Mouse (Mus musculus): ENCODE results near the gene Homer2.

Gene Homer2

DNA sequence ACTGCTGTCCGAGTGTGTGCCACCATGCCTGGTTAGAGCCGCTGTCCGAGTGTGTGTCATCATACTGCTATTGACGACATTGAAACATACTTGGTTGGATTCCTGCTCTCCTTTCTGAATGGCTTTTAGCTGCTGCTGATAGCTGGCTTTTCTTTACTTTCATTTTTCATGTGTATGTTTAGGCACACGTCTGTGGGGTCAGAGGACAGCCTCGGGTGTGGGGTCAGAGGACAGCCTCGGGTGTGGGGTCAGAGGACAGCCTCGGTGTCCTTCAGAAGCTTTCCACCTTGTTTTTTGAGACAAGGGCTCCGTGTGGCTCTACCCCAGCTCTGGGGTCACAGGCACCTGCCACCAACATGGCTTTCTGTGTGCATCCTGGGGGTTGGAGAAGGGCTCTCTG, 114.6 kb downstream of the Homer2 start:
- no peak for DNase-seq (ENCODE audit: low spot score in 2 of 2)

DNA sequence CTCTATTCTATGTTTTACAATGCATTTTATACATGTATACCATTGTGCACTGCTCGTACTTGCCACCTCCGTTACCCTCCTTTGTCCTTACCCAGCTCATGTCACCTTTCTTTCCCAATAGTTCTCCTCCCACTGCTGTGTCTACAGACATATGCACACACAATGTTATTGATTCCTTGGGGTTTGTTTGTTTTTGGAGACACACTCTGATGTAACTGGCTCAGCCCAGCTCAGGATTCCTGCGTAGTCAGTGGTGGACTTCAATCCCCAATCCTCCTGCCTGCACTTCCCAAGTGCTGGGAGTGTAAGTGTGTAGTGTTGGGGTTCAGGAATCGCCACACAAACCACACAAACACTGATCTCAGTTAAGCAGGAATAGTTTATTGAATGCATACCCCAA, 120.1 kb downstream of the Homer2 start:
- no peak for DNase-seq (ENCODE audit: low spot score in 2 of 2)

DNA sequence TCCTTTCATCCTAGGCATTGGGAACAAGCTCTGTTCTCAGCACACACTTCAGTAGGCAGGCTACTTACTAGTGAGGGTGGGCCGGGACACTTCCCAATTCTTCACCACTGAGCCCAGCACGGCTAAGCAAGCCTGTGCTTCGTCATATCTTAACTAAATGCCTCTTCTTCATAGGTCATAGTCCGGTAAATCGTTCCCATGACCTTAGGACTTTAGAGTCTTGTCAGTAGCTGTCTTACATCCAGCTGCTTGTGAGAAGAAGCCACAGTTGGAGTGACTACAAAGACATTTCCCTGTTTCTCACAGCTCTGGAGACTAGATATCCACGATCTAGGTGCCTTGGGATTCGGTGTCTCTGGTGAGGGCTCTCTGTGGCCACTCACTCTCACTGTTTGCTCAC, 122.0 kb downstream of the Homer2 start:
- DNase-seq (ENCODE audit: low spot score in 2 of 2), result no peak

DNA sequence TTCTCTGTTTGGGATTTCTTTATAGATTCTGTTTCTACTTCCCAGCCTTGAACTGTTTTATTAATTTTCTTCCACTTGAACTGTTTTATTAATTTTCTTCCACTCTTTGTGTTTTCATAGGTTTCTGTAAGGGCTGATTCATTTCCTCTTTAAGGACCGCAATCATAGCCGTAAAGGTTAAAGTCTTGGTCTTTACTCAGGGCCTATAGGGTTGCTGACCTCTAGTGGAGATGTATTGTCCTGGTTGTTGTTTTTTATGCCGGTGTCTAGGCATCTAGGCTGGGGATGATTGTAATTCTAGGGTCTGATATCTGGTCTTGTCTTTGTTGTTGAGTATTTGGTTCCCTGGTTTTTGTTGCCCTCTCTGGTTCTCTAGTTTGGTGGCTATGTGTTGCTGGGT, 123.8 kb downstream of the Homer2 start:
- no peak for DNase-seq (ENCODE audit: low spot score in 2 of 2)

DNA sequence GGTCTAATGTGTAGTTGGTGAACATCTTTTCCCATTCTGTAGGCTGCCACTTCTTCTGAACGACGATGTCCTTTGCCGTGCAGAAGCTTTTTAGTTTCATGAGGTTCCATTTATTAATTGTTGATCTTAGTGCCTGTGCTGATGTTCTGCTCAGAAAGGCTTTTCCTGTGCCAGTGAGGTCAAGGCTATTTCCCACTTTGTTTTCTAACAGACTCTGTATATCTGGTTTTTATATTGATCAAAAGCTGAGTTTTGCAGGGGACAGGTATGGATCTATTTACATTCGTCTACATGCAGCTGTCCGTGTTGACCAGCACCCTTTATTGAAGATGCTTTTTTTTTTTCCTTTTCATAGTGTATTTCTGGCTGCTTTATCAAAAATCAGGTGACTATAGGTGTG, 128.0 kb downstream of the Homer2 start:
- DNase-seq (ENCODE audit: low spot score in 2 of 2), result no peak

DNA sequence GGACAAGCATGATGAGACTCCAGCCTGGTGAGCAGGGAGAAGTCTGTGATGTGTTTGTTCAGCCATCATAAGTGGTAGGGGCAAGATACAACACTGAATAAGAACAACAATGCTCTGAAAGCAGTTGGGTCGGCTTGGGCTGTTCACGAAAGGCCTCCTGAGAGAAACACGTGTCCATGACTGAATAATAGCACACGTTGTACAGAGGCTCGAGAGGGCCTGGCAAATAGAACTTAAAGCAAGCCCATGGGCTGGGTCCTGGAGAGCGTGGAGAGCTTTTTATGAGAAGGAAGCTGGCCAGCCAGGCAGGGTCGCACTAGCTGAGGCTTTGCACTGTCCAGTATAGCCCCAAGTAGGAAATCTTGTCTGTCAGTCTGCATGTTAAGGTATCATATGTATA, 128.9 kb downstream of the Homer2 start:
- DNase-seq (ENCODE audit: low spot score in 2 of 2), result no peak

DNA sequence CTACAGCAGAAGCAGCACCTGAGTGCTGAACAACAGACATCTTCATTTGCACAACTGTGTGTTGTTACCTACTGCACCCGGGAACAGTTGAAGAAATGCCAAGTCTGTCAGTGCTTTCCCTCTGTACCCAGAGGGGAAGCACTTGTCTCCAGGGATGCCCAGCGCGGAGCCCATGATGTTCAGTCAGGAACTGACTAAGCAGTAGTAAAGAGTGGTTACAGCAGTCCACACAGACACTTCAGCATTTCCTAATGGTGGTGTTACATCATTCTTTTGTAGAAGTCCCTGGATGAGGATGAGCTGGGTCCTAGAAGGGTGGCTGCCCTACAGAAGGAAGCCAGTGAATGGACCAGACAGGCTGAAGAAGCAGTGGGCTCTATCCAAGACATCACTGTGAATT, 129.5 kb downstream of the Homer2 start:
- DNase-seq (ENCODE audit: low spot score in 2 of 2), result no peak

DNA sequence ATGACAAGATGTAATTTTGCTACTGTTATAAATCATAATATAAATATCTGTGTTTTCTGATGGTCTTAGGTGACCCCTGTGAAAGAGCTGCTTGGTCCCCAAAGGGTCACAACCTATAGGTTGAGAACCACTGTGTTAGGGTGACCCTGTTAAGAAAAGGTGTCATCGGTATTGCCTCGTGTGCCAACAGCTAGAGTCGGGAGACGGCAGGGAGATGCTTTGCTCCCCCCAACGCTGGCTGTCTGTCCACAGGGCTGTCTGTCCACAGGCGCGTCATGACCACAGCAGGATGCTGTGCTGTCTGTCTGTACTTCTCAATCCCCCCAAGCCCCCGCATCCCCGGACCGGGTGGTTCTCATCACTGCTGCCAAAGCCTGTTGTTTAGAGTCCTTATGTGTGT, 131.7 kb downstream of the Homer2 start:
- no peak for DNase-seq (ENCODE audit: low spot score in 2 of 2)

DNA sequence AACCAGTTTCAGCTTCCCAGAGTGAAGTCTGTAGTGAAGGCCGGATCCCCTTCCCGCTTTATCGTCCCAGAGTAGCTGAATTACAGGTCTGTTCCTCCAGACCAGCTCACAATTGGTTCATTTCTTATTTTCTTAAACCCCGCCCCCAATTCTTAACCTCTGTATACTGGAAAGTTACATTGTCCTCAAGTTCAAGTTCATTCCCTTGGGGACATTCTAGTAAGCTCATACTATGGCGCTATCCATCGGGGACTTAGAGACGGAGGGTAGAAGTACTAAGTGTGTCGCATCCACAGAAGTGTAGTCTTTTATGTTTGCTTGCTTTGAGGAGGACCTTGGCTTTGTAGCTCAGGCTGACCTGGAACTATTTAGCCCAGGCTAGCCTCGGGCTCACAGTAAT, 133.5 kb downstream of the Homer2 start:
- DNase-seq (ENCODE audit: low spot score in 2 of 2), result no peak

DNA sequence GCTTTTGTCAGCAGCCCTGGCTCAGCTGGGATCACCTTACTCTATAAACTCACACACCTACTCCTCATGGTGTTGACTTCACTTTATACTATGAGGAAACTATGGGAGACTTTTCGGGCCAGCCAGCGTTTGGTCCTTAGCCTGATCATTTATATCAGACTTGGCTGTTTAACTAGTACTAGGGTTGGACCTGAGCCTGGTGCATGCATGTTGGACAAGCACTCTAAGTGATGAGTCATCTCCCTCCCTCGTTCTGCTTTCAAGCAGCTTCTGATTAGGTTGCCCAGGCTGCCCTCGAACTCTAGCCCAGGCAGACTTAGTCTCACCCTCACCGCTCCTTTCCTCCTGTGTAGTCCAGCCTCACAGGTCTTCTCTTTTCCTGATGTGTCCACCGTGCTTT, 133.9 kb downstream of the Homer2 start:
- DNase-seq (ENCODE audit: low spot score in 2 of 2), result peak in 1 of 2 experiments; percentile 63

DNA sequence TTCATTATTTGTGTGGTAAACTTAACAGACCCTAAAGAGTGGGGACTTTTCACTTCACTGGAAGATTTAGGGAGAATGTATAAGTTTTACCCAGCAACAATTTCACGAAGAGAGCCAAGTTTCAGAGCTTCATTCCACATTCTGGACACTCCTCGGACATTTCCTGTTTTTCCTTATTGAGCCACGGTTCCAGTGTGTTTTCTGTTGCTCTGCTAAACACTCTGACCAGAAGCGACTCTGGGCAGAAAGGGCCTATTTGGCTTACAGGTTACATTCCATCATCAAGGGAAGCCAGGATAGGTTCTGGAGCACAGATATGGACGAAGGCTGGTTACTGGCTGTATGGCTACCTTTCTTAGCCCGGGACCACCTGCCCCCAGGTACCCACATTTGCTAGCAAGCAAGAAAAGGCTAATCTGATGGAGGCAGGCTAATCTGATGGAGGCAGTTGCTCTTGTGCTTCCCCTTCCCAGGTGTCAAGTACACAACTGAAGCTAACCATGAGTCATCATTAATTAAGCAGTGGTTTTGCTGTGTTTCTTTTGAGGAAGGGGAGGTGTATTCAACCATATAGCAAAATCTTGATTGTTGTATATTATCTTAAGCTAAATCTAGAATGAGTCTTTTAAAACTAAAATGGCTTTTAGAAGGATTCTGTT, 134.6 kb downstream of the Homer2 start:
- no peak for DNase-seq (ENCODE audit: low spot score in 2 of 2)

DNA sequence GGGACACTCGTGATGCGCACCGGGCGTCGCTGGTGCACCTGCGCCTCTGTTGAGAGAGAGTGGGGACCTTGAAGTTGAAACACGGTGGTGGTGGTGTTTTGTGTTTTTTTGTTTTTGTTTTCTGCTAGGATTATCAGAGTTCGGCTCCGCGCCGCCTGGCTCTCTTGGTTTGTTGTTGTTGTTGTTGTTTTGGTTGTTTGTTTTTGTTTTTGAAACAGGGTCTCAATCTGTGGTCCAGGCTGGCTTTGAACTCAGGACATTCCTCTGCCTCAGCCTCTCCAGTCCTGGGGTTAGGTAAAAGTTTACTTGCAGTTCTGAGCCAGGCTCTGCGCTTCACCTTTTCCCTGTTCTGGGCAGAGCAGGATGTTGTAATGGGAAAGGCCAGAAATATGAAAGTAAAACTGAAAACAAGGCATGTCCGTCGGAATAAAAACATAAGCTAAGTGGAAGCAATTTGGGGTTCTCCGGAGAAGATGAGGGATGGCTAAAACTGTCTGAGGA, 135.3 kb downstream of the Homer2 start:
- DNase-seq (ENCODE audit: low spot score in 2 of 2), result no peak

DNA sequence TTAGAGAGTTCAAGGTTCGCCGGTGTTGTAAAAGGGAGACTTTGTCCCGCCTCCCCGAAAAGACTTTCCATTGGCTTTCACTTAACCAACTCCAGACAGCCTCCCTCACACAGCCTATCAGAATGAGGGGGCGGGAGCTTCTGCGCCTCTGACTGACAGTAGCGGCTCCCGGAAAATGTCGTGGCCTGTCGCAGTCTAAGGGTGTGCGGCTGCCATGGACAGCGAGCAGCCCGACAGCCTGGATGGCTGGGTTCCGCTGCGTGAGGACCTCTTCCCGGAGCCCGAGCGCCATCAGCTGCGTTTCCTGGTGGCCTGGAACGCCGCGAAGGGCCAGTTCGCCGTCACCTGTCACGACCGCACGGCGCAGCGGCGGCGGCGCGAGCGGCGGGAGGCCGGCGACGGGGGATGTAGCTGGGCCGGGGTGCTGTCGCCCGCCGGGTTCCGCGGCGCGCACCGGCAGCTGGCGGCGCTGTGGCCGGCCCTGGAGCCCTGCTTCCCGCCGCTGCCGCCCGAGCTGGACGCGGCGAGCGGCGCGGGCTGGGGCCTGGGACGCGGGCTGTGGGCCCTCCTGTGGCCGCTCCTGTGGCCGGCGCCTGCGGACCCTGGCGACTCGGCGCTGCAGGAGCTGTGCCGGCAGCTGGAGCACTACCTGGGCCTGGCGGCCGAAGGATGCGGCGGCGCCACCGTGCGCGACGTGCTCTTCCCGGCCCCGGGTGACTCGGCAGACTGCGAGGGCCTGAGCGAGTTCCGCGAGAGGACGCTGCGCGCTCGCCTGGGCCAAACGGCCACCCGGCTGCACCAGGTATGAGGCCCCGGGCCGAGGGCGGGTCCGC, 136.0 kb downstream of the Homer2 start, which contains the start of gene Whamm:
Whamm (plus strand) TSS at position 159 of the 833 bp plus-strand sequence.
- peak; percentile 95 to 96 for DNase-seq (ENCODE audit: low spot score in 2 of 2)

DNA sequence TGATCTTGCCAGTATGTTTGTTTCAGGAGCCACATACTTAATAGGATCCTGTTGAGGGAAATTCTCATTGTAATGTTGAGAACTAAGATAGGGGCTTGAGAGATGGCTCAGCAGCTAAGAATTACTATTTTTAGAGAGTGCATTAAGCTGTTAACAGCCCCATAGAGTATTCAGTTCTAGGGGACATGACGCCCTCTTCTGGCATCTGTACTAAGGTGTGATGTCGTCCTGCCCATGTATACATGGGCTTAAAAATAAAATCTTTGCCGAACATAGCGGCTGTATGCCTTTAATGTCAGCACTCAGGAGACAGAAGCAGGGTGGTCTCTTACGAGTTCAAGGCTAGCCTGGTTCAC, 136.6 kb downstream of the Homer2 start:
- DNase-seq (ENCODE audit: low spot score in 2 of 2), result no peak

DNA sequence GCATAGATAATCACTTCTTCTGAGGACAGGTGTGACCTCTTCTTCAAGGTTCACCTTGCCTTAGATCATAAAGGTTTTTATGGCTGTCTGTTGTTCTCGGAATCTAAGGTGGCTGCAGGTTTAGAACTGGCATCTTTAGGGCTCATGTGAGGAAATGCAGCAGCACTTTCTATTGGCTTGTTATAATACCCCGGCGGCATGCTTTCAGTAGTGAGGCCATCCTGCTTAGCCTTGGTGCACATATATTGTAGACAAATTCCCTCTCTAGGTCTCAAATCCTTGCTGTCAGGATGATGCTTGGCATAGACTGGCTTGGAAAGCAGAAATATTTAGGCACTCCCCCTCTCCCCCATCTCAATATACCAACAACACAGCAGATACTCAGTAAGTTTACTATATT, 137.1 kb downstream of the Homer2 start:
- DNase-seq (ENCODE audit: low spot score in 2 of 2), result no peak

DNA sequence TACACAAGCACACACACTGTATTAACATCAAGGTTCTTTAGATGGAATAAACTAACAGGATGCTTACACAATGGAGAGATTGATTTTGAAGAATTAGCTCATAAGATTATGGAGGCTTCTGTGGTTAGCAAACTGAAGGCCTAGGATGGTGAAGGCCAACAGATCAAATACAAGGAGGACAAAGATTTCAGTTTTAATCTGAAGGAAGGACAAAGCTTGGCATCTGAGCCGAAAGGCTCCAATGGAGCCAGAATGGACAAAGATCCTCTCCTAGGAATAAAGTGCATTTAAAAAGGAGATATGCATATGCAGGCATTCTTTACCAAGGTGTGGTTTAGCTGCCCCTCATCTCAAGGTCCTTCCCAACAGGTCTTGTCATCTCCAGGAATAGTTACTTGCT, 137.5 kb downstream of the Homer2 start:
- DNase-seq (ENCODE audit: low spot score in 2 of 2), result no peak

DNA sequence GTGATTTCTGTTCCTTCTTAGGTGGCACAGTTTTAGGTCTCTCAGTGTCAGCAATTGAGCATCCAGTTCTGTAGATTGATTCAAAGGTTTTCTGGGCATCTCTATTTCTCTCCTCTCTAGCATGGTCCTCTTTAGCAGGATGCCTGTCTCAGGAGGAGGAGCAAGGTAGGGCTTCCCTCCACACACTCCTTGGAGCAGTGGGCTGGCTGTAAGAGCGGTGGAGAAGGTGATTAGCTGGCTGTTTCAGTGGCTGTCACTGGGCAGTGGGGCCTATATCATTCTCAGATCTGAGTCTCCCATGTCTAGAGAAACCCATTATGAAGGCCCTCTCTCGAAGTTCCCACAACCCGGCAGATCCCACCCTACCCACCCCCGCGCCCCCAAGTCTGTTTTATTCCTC, 139.9 kb downstream of the Homer2 start:
- DNase-seq (ENCODE audit: low spot score in 2 of 2), result no peak

DNA sequence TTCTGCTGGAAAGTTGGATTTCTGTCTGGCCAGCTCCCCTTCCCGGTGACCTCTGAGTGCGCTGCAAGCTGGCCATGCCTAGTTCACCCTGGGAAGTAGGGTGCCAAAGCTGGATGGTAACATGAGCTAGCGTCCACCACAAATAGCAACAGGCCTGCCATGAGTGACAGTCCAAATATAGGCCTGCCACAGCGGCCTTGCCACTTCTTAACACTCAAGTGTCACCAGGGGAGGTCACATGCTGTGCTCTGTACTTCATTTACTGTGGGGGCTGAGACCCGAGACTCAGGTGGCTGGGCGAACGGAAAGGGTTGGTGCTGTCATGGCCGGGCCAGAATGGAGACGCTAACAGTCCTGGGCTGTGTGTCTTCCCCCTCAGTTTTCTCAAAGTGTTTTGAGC, 140.4 kb downstream of the Homer2 start, which contains the start of gene Fsd2:
Fsd2 (minus strand) TSS at position 53 of the 400 bp plus-strand sequence.
- DNase-seq (ENCODE audit: low spot score in 2 of 2), result peak; percentile 78

DNA sequence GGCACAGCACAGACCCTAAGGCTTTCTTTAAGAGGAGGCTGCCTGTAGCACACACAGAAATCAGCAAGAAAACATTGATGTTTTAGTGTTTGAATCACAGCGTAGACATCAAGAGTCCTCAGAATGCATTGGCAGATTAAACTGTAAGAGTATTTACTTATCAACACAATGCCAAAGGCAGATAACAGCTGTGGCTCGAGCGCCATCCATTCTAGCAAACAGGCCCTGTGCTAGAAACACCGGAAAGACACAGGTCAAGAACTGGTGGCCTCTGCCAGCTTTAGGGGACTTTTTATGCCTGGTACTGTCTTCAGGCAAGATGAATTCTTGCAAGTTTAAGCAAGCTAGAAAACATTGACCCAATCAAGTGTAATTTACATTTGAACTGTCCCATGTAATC, 141.0 kb downstream of the Homer2 start:
- no peak for DNase-seq (ENCODE audit: low spot score in 2 of 2)

DNA sequence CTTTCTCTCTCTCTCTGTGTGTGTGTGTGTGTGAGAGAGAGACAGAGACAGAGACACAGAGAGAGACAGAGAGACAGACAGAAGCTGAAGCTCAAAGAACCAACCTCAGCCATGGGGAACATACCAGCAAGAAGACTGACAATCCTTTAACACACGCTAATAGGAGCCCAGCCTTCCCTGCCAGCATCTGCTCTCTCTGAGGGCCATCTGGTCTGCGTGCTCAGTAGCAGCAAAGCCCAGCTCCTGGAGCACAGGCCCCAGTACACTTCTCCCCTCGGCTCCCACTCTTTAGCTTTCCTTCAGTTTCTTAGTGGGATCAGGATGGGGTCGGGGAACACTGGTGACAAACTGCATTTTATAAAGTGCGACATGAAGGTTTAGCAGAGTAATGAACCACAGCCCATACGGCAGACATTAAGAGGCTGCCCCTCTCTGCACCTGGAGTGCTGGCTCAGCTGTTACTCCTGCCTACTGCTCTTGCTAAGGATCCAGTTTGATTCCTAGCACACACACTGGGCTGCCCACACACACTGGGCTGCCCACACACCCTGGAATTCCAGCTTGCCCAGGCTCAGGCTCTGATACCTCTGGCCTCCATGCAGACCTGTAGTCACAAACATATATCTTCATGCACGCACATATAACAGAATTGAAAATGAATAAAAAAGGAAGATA, 141.8 kb downstream of the Homer2 start:
- no peak for DNase-seq (ENCODE audit: low spot score in 2 of 2)

DNA sequence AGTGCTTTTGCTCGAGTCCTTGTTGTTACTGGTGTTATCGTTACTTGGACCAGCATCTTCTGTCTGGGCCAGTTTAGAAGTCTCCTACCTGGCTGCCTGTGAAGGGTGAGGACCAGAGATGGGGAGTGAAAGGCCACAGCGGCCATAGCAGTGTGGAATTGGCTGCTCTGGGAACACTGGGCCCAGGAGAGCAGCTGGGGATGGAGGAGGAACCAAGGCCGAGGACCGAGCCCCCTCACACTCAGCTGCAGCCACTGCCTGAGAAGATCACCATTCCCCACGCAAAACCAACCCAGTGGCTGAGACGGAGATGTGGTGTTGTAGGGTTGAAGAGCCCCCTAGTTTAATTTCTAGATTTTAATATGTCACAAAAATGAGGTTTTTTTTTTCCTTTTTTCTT, 142.6 kb downstream of the Homer2 start:
- DNase-seq (ENCODE audit: low spot score in 2 of 2), result no peak

DNA sequence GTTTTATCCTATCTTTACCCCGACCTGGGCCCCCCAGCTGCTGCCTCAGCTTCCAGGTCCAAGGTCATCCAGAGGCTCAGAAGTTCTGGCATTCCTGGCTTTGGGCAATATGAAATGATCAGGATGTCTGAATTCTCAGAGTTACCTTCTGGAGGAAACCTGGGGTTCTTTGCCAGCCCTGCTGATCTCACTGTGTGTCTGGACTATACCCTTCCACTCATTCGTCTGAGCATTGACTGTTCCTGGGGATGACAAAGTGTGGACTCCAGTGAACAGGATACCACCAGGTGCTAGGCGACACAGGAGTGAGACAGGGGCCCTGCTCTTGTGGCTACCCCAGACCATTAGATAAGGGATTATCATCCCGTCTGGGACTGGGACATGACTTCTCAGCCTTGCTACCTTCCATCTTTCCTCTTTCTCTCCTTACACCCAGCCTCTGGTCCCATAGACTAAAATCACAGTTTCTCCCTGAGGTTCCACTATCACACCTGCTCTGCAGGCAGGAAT, 143.8 kb downstream of the Homer2 start:
- DNase-seq (ENCODE audit: low spot score in 2 of 2), result no peak
